Comparison of ENCODE assay signal across 29 mouse cellular contexts in the genomic region with DNA sequence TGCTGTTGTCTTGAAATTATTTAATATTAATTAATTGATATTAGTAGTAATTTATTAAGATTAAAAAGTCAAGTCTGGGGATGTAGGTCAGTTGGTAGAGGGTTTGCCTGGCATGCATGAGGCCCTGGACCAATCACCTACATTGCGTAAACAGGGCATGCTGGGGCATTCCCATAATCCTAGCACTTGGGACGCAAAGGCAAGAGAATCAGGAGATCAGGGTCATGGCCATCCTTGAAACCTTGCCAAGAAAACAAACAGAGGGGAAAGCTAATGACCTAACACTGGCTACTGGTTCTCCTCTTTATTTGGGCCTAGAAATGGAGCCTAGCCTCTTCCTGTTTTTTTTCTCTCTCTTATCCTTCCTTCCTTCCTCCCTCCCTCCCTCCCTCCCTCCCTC. TPM values are rescaled to one million over a fixed set of nuclear protein-coding genes. Genes with fewer than 3 reads are reported as not detected.
A peak's percentile ranks its signal among the peaks of the same experiment; 100 is the strongest.
DNase-seq lines count a peak whose midpoint lies in the region; ATAC-seq and TF ChIP-seq lines count a peak whose summit lies in the region.
"Had no signal": no experiment of that assay in that cellular context is flagged by ENCODE, and none has a peak within 500 bp of the region (broad histone marks: within the 10 kb centered on the region; RNA-seq: fewer than 3 reads in every experiment).

No protein-coding gene starts in this region.

- TF ChIP-seq CTCF in liver, adult 2 months (IDR thresholded peaks at IDR 0.05; ENCODE audit: low read depth, low read length): no peak
- no peak for TF ChIP-seq CTCF in liver, embryonic 14.5 days (IDR thresholded peaks at IDR 0.05; ENCODE audit: low read depth)

- WGBS in liver, adult 2 months: 23% methylated on average over 2 of the region's 2 CpGs
- WGBS in liver, embryonic 11.5 days: 86% methylated on average over 2 of the region's 2 CpGs
- 94% methylated on average over 2 of the region's 2 CpGs for WGBS in liver, embryonic 14.5 days (ENCODE audit: insufficient replicate concordance)

- no peaks in the 10 kb centered on the region for H3K27me3 ChIP-seq in liver, adult 2 months (ENCODE audit: control insufficient read depth, insufficient read depth, low read length)
- no peaks in the 10 kb centered on the region for H3K27me3 ChIP-seq in liver, embryonic 11.5 days (replicated peaks; ENCODE audit: control insufficient read depth, insufficient read depth, low read length)
- H3K27me3 ChIP-seq in liver, embryonic 14.5 days (ENCODE audit: control insufficient read depth, insufficient read depth, low read length): no peaks in the 10 kb centered on the region
- H3K27me3 ChIP-seq: CH12.LX; forebrain, embryonic 13.5 days; midbrain, embryonic 15.5 days; neural tube, embryonic 15.5 days; Patski had no signal

- no peaks in the 10 kb centered on the region for H3K36me3 ChIP-seq in liver, adult 2 months (ENCODE audit: control insufficient read depth, insufficient read depth, low read length)
- H3K36me3 ChIP-seq in liver, embryonic 11.5 days (ENCODE audit: control insufficient read depth, insufficient read depth, low read length): no peaks in the 10 kb centered on the region
- H3K36me3 ChIP-seq in liver, embryonic 14.5 days (replicated peaks; ENCODE audit: control insufficient read depth, insufficient read depth, low read depth): no peaks in the 10 kb centered on the region
- H3K36me3 ChIP-seq: G1E; hindbrain, embryonic 10.5 days; midbrain, embryonic 15.5 days; neural tube, embryonic 15.5 days had no signal

- H3K4me3 ChIP-seq in liver, adult 2 months (ENCODE audit: insufficient read depth, low read depth, low read length): no peak overlapping the region
- H3K4me3 ChIP-seq in liver, embryonic 11.5 days (ENCODE audit: low read depth, low read length): no peak overlapping the region
- no peak overlapping the region for H3K4me3 ChIP-seq in liver, embryonic 14.5 days (ENCODE audit: insufficient read depth in 1 of 2, low read depth in 2 of 2, low read length in 2 of 2)
- H3K4me3 ChIP-seq: forebrain, embryonic 13.5 days; hindbrain, embryonic 10.5 days; midbrain, embryonic 15.5 days; neural tube, embryonic 15.5 days had no signal

- no peaks in the 10 kb centered on the region for H3K9me3 ChIP-seq in liver, embryonic 11.5 days (ENCODE audit: control insufficient read depth, low read length)
- H3K9me3 ChIP-seq in liver, embryonic 14.5 days (ENCODE audit: control insufficient read depth, low read length): no peaks in the 10 kb centered on the region
- H3K9me3 ChIP-seq: forebrain, embryonic 13.5 days; G1E; hindbrain, embryonic 10.5 days; midbrain, embryonic 15.5 days; neural tube, embryonic 15.5 days had no signal

- no peak for ATAC-seq in liver, embryonic 11.5 days (replicated peaks; ENCODE audit: low FRiP score)
- no peak for ATAC-seq in liver, embryonic 14.5 days (ENCODE audit: insufficient read depth)
- ATAC-seq: forebrain, embryonic 13.5 days; hindbrain, embryonic 16.5 days; midbrain, embryonic 15.5 days; Patski had no signal

- H3K4me1 ChIP-seq in liver, adult 2 months (ENCODE audit: control insufficient read depth, insufficient read depth, low read length): peaks cover 9% of the 10 kb centered on the region; the same call in 1 of the 2 replicates
- peaks cover 56% of the 10 kb centered on the region for H3K4me1 ChIP-seq in liver, embryonic 11.5 days (replicated peaks; ENCODE audit: control insufficient read depth, insufficient read depth, low read length)
- H3K4me1 ChIP-seq in liver, embryonic 14.5 days (replicated peaks; ENCODE audit: control insufficient read depth in 2 of 2, insufficient read depth in 2 of 2, low read length in 1 of 2): peaks cover 82 to 92% of the 10 kb centered on the region in 2 experiments
- H3K4me1 ChIP-seq: forebrain, embryonic 13.5 days; midbrain, embryonic 15.5 days; neural tube, embryonic 15.5 days had no signal

- TF ChIP-seq EP300 in liver, embryonic 14.5 days (IDR thresholded peaks at IDR 0.05; ENCODE audit: low read depth): no peak

- H3K9ac ChIP-seq in liver, adult 2 months (ENCODE audit: low read depth, low read length): no peak overlapping the region
- no peak overlapping the region for H3K9ac ChIP-seq in liver, embryonic 11.5 days (ENCODE audit: low read depth, low read length)
- H3K9ac ChIP-seq in liver, embryonic 14.5 days (replicated peaks): 0 out of 2 replicates have a peak overlapping the region, but pooled peaks have one; percentile 14
- H3K9ac ChIP-seq: forebrain, embryonic 13.5 days; midbrain, embryonic 15.5 days; neural tube, embryonic 15.5 days had no signal

- no peak overlapping the region for H3K27ac ChIP-seq in liver, adult 2 months (replicated peaks; ENCODE audit: insufficient read depth, low read depth, low read length)
- H3K27ac ChIP-seq in liver, embryonic 11.5 days (ENCODE audit: low read depth, low read length): no peak overlapping the region
- peak overlapping the region; percentile 97 for H3K27ac ChIP-seq in liver, embryonic 14.5 days
- H3K27ac ChIP-seq: forebrain, embryonic 13.5 days; hindbrain, embryonic 10.5 days; midbrain, embryonic 15.5 days; neural tube, embryonic 15.5 days; stomach, postnatal 0 days had no signal

- H3K4me2 ChIP-seq in liver, embryonic 11.5 days: no peak overlapping the region
- no peak overlapping the region for H3K4me2 ChIP-seq in liver, embryonic 14.5 days (ENCODE audit: low read depth)
- H3K4me2 ChIP-seq: forebrain, embryonic 13.5 days; midbrain, embryonic 15.5 days; neural tube, embryonic 15.5 days had no signal

- no peaks in the 10 kb centered on the region for H3K79me2 ChIP-seq in liver, adult 2 months (ENCODE audit: control insufficient read depth, insufficient read depth, low read length)

- TF ChIP-seq POLR2A in liver, adult 2 months (IDR thresholded peaks at IDR 0.05; ENCODE audit: extremely low read depth, insufficient read depth, low read length): no peak

- DNase-seq in adrenal gland, adult (ENCODE audit: inconsistent age in 2 of 2, low spot score in 1 of 2): peak; percentile 45 to 85
- no peak for DNase-seq in adrenal gland, postnatal 25 days
- peak; percentile 99 for DNase-seq in liver, adult 2 months (ENCODE audit: extremely low read depth, low read depth, low spot score)
- DNase-seq in liver, embryonic 11.5 days (ENCODE audit: low spot score): no peak
- peak; percentile 47 for DNase-seq in adipocyte (ENCODE audit: low spot score)
- no peak for DNase-seq in liver, embryonic 14.5 days (ENCODE audit: low read depth in 3 of 3, low spot score in 3 of 3)
- DNase-seq in gastrocnemius, postnatal 10 days: no peak
- no peak for DNase-seq in kidney, postnatal 25 days
- DNase-seq: cerebellum, adult 8-10 months; cerebellum, postnatal 36 days; gastrocnemius, postnatal 14 days; heart, postnatal 14 days; kidney, adult 2 months; kidney, postnatal 4 days; left cerebral cortex, postnatal 4 days; lung, postnatal 10 days; right cerebral cortex, adult 18-20 months; right cerebral cortex, postnatal 4 days; thymus, adult 18-20 months; thymus, postnatal 25 days had no signal

RNA-seq across cellular contexts. Expression of a gene that starts 52.8 kb away (rescaled TPM):
- total RNA-seq in adrenal gland, postnatal 25 days (2021): 103 and 106 TPM in 2 replicates
- total RNA-seq in liver, adult 2 months (2014; rRNA removed): 19.7 and 31.4 TPM in 2 replicates
- 34.7 and 39.8 TPM in 2 replicates for polyA plus RNA-seq in liver, adult 2 months (2012; rRNA removed)
- polyA plus RNA-seq in liver, embryonic 11.5 days (2014; fragmentation: Nextera tagmentation; extraction: Ambion mirVana): 37.2 and 43.0 TPM in 2 replicates
- polyA plus RNA-seq in liver, embryonic 14.5 days (2012; rRNA removed): 21.1 and 25.5 TPM in 2 replicates
- polyA plus RNA-seq in liver, embryonic 14.5 days (2014; fragmentation: Nextera tagmentation; extraction: Ambion mirVana): 15.8 and 19.0 TPM in 2 replicates
- total RNA-seq in gastrocnemius, postnatal 10 days (2021): 10 to 100 TPM; 78.2 to 88.3 TPM

Comparison
In these comparisons a context has a peak if more than half of its experiments do, and no peak if none do; other contexts are left out.
1. DNase-seq: peak in adrenal gland, adult (2 of 2), liver, adult 2 months (single experiment) and adipocyte (single experiment); none in adrenal gland, postnatal 25 days (single experiment), liver, embryonic 11.5 days (single experiment), liver, embryonic 14.5 days (0 of 3), gastrocnemius, postnatal 10 days (single experiment) and kidney, postnatal 25 days (0 of 2).